Mouse (Mus musculus): ENCODE measurements around the gene Scmh1. TPM values are rescaled to one million over a fixed set of nuclear protein-coding genes. Genes with fewer than 3 reads are reported as not detected.
"Not testable (repeated sequence)": the region's sequence is repeated elsewhere in the genome, so short reads cannot be mapped to it uniquely, and the experiment has no call there.

The Scmh1 gene
- total and polyA plus RNA-seq, 3 experiments = 48.1 to 67.9 (median 53.1) TPM

- Histone ChIP-seq H3K27me3 (ENCODE audit: control insufficient read depth, insufficient read depth, low read length) (no peaks in the 10 kb centered on the region), H3K79me2 (replicated peaks; ENCODE audit: control insufficient read depth, insufficient read depth, low read length) (no peaks in the 10 kb centered on the region), H3K36me3 (ENCODE audit: control insufficient read depth, insufficient read depth, low read length) (no peaks in the 10 kb centered on the region), H3K9ac (ENCODE audit: low read depth, low read length) (no peak overlapping the region), H3K27ac (peak overlapping the region; percentile 9; the same call in 1 of the 2 replicates), H3K4me3 (no peak overlapping the region), H3K4me1 (ENCODE audit: control insufficient read depth, insufficient read depth, low read length) (peaks cover 3% of the 10 kb centered on the region; the same call in 1 of the 2 replicates)
- intact Hi-C loops (cut with DNase I) = no loop called here
- no peak for TF ChIP-seq POLR2A (IDR thresholded peaks at IDR 0.05; ENCODE audit: insufficient read depth, low read depth, low read length)
- no peak for TF ChIP-seq EP300 (IDR thresholded peaks at IDR 0.05; ENCODE audit: insufficient read depth, low read depth, low read length)
- no peak for TF ChIP-seq CTCF (IDR thresholded peaks at IDR 0.05)
- no peak for DNase-seq
- 21% methylated on average over 3 of the region's 3 CpGs for WGBS
Measured at GRCm38 (mm10) chr4:120392748-120393147, 12.3 kb upstream of the Scmh1 start.

GRCm38 (mm10) chr4:120400251-120400650 is 4.8 kb upstream of the Scmh1 start:
- Histone ChIP-seq H3K4me3 (no peak overlapping the region), H3K36me3 (ENCODE audit: control insufficient read depth, insufficient read depth, low read length) (no peaks in the 10 kb centered on the region), H3K27ac (no peak overlapping the region), H3K27me3 (ENCODE audit: control insufficient read depth, insufficient read depth, low read length) (no peaks in the 10 kb centered on the region), H3K4me1 (ENCODE audit: control insufficient read depth, insufficient read depth, low read length) (no peaks in the 10 kb centered on the region; the same call in 1 of the 2 replicates), H3K9ac (ENCODE audit: low read depth, low read length) (no peak overlapping the region), H3K79me2 (replicated peaks; ENCODE audit: control insufficient read depth, insufficient read depth, low read length) (no peaks in the 10 kb centered on the region)
- TF ChIP-seq EP300 (IDR thresholded peaks at IDR 0.05; ENCODE audit: insufficient read depth, low read depth, low read length) (no peak), CTCF (IDR thresholded peaks at IDR 0.05) (no peak), POLR2A (IDR thresholded peaks at IDR 0.05; ENCODE audit: insufficient read depth, low read depth, low read length) (no peak)
- intact Hi-C loops (cut with DNase I) = no loop called here
- no peak for DNase-seq
- 86% methylated on average over 3 of the region's 3 CpGs for WGBS

- H3K27ac ChIP-seq; H3K4me3 ChIP-seq; DNase-seq; H3K4me1 ChIP-seq (ENCODE audit: control insufficient read depth, insufficient read depth, low read length); H3K79me2 ChIP-seq (replicated peaks; ENCODE audit: control insufficient read depth, insufficient read depth, low read length); H3K36me3 ChIP-seq (ENCODE audit: control insufficient read depth, insufficient read depth, low read length); intact Hi-C loops (cut with DNase I); H3K27me3 ChIP-seq (ENCODE audit: control insufficient read depth, insufficient read depth, low read length); H3K9ac ChIP-seq (ENCODE audit: low read depth, low read length): not testable (repeated sequence)
Measured at GRCm38 (mm10) chr4:120402105-120402504, 3.0 kb upstream of the Scmh1 start.

- H3K27ac ChIP-seq = no peak overlapping the region
- H3K9ac ChIP-seq (ENCODE audit: low read depth, low read length) = no peak overlapping the region
- no peaks in the 10 kb centered on the region for H3K79me2 ChIP-seq (replicated peaks; ENCODE audit: control insufficient read depth, insufficient read depth, low read length)
- H3K4me3 ChIP-seq = no peak overlapping the region; the same call in 1 of the 2 replicates
- no peaks in the 10 kb centered on the region; the same call in 1 of the 2 replicates for H3K4me1 ChIP-seq (ENCODE audit: control insufficient read depth, insufficient read depth, low read length)
- no peak for TF ChIP-seq CTCF (IDR thresholded peaks at IDR 0.05)
- TF ChIP-seq EP300 (IDR thresholded peaks at IDR 0.05; ENCODE audit: insufficient read depth, low read depth, low read length) = no peak
- no peak for TF ChIP-seq POLR2A (IDR thresholded peaks at IDR 0.05; ENCODE audit: insufficient read depth, low read depth, low read length)
- no peaks in the 10 kb centered on the region for H3K27me3 ChIP-seq (ENCODE audit: control insufficient read depth, insufficient read depth, low read length)
- intact Hi-C loops (cut with DNase I) = no loop called here
- H3K36me3 ChIP-seq (ENCODE audit: control insufficient read depth, insufficient read depth, low read length) = peaks cover 3% of the 10 kb centered on the region; the same call in 1 of the 2 replicates
- no peak for DNase-seq
Measured at GRCm38 (mm10) chr4:120404247-120404646, 834 bp upstream of the Scmh1 start.

GRCm38 (mm10) chr4:120404778-120405143 is 320 bp upstream of the Scmh1 start:
- DNase-seq = no peak
- WGBS = 12% methylated on average over 20 of the region's 21 CpGs
- Histone ChIP-seq H3K79me2 (replicated peaks; ENCODE audit: control insufficient read depth, insufficient read depth, low read length) (no peaks in the 10 kb centered on the region), H3K4me3 (peak overlapping the region; percentile 53), H3K27me3 (ENCODE audit: control insufficient read depth, insufficient read depth, low read length) (no peaks in the 10 kb centered on the region), H3K4me1 (ENCODE audit: control insufficient read depth, insufficient read depth, low read length) (no peaks in the 10 kb centered on the region; the same call in 1 of the 2 replicates), H3K27ac (peak overlapping the region; percentile 47), H3K36me3 (ENCODE audit: control insufficient read depth, insufficient read depth, low read length) (peaks cover 3% of the 10 kb centered on the region; the same call in 1 of the 2 replicates), H3K9ac (ENCODE audit: low read depth, low read length) (peak overlapping the region; percentile 42)
- intact Hi-C loops (cut with DNase I) = loop anchor here (5.0 kb wide), 1 partner anchor 68 kb away; no protein-coding TSS in a partner anchor
- TF ChIP-seq EP300 (IDR thresholded peaks at IDR 0.05; ENCODE audit: insufficient read depth, low read depth, low read length) = no peak
- TF ChIP-seq CTCF (IDR thresholded peaks at IDR 0.05) = no peak
- TF ChIP-seq POLR2A (IDR thresholded peaks at IDR 0.05; ENCODE audit: insufficient read depth, low read depth, low read length) = no peak

GRCm38 (mm10) chr4:120405806-120406638 is 941 bp downstream of the Scmh1 start:
- no peaks in the 10 kb centered on the region for H3K27me3 ChIP-seq (ENCODE audit: control insufficient read depth, insufficient read depth, low read length)
- TF ChIP-seq POLR2A (IDR thresholded peaks at IDR 0.05; ENCODE audit: insufficient read depth, low read depth, low read length) (no peak), CTCF (IDR thresholded peaks at IDR 0.05) (no peak), EP300 (IDR thresholded peaks at IDR 0.05; ENCODE audit: insufficient read depth, low read depth, low read length) (no peak)
- DNase-seq = no peak
- H3K36me3 ChIP-seq (ENCODE audit: control insufficient read depth, insufficient read depth, low read length) = peaks cover 3% of the 10 kb centered on the region; the same call in 1 of the 2 replicates
- intact Hi-C loops (cut with DNase I) = loop anchor here (5.0 kb wide), 1 partner anchor 66 kb away; no protein-coding TSS in a partner anchor
- H3K9ac ChIP-seq (ENCODE audit: low read depth, low read length) = peak overlapping the region; percentile 97
- H3K4me1 ChIP-seq (ENCODE audit: control insufficient read depth, insufficient read depth, low read length) = no peaks in the 10 kb centered on the region; the same call in 1 of the 2 replicates
- peak overlapping the region; percentile 96 for H3K27ac ChIP-seq
- no peaks in the 10 kb centered on the region for H3K79me2 ChIP-seq (replicated peaks; ENCODE audit: control insufficient read depth, insufficient read depth, low read length)
- WGBS = 3% methylated on average over 25 of the region's 25 CpGs
- peak overlapping the region; percentile 95 for H3K4me3 ChIP-seq
